Mouse (Mus musculus) lung, postnatal 0 days (tissue): ENCODE results near the gene Adipoq.

Source experiments
- CTCF ChIP-seq: IDR thresholded peaks from 2 replicates; pipeline ENCODE4 v1.5.1; 2016; ENCODE audit warnings: antibody characterized with exemption, mild to moderate bottlenecking
- EP300 ChIP-seq: IDR thresholded peaks from 2 replicates; pipeline ENCODE4 v1.6.1; 2016; ENCODE audit warnings: antibody characterized with exemption, mild to moderate bottlenecking, control low read depth

- no peak for TF ChIP-seq CTCF
- no peak for TF ChIP-seq EP300
Observed at GRCm38 (mm10) chr16:23186418-23186817, 40.1 kb downstream of the Adipoq start.
